Mouse (Mus musculus) heart, postnatal 0 days (tissue): ENCODE measurements around the gene Slc9a9.

ENCODE experiments used
- CTCF ChIP-seq: IDR thresholded peaks from 2 replicates; pipeline ENCODE4 v1.5.1; 2016; ENCODE audit warnings: antibody characterized with exemption, control low read depth, low read depth
- EP300 ChIP-seq: IDR thresholded peaks from 2 replicates; pipeline ENCODE4 v1.6.1; 2016; ENCODE audit warnings: antibody characterized with exemption, low read depth

- TF ChIP-seq CTCF (no peak), EP300 (no peak)
These were observed 489.2 kb downstream of the Slc9a9 start for GRCm38 (mm10) chr9:95158916-95159315.
